Mouse (Mus musculus): ENCODE results near the gene Theg. TPM values are rescaled to one million over a fixed set of nuclear protein-coding genes. Genes with fewer than 3 reads are reported as not detected.

Gene Theg
- polyA plus RNA-seq, 1 experiment from 2014 or later: not detected

DNA sequence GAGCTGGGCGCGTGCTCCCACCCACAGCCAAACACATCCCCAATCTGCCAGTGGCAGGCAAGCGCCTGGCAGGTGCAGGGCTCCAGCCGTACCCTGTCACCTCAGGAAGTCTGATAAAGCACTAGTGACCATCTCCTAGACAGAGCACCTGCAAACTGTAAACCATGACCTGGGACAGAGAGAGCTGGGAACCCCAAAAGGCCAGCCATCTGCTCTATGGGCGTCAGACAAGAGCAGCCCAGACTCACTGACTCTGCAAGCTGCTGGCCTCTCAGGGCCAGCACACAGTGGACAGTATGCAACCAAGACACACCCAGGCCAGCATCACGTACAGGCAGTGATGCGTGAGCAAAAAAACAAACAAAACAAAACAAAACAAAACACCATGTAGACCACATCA is 8.2 kb downstream of the Theg start:
- 74% methylated on average over 7 of the region's 7 CpGs for WGBS
- no peak for ATAC-seq (ENCODE audit: insufficient number of reproducible peaks, insufficient read depth, low FRiP score, low read depth)
- Histone ChIP-seq H3K4me1 (ENCODE audit: control insufficient read depth, insufficient read depth, low read length) (no peaks in the 10 kb centered on the region), H3K4me2 (replicated peaks; ENCODE audit: low read depth, low read length) (no peak overlapping the region), H3K36me3 (ENCODE audit: control insufficient read depth, insufficient read depth, low read length) (no peaks in the 10 kb centered on the region), H3K9ac (replicated peaks; ENCODE audit: low read depth, low read length) (no peak overlapping the region), H3K27ac (ENCODE audit: low read length) (no peak overlapping the region), H3K9me3 (ENCODE audit: control insufficient read depth, low read depth, low read length) (no peaks in the 10 kb centered on the region), H3K27me3 (ENCODE audit: control insufficient read depth, insufficient read depth, low read length) (no peaks in the 10 kb centered on the region), H3K4me3 (ENCODE audit: low read depth, low read length) (no peak overlapping the region)

DNA sequence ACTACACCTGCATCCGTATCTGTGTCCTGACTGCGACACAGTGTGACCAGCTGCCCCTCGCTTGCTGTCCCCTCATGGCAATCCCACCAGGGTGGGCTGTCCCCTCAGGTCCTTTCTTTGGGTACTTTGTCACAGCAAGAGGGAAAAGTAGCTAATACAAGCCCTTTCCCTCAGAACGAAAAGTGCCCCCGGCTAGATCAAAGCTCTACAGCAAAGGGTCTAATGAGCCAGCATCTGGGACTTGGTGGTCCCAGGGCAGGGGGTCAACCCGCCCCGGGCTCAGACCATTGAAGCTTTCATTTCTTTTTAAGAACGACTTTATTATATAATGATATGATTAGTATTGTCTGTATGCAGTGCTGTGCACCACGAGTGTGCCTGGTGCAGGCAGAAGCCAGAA is 8.9 kb downstream of the Theg start:
- Histone ChIP-seq H3K27me3 (ENCODE audit: control insufficient read depth, insufficient read depth, low read length) (no peaks in the 10 kb centered on the region), H3K4me3 (ENCODE audit: low read depth, low read length) (no peak overlapping the region), H3K36me3 (ENCODE audit: control insufficient read depth, insufficient read depth, low read length) (no peaks in the 10 kb centered on the region), H3K9me3 (ENCODE audit: control insufficient read depth, low read depth, low read length) (no peaks in the 10 kb centered on the region), H3K4me2 (replicated peaks; ENCODE audit: low read depth, low read length) (no peak overlapping the region), H3K27ac (ENCODE audit: low read length) (no peak overlapping the region), H3K4me1 (ENCODE audit: control insufficient read depth, insufficient read depth, low read length) (no peaks in the 10 kb centered on the region), H3K9ac (replicated peaks; ENCODE audit: low read depth, low read length) (no peak overlapping the region)
- 73% methylated on average over 9 of the region's 9 CpGs for WGBS
- no peak for ATAC-seq (ENCODE audit: insufficient number of reproducible peaks, insufficient read depth, low FRiP score, low read depth)

DNA sequence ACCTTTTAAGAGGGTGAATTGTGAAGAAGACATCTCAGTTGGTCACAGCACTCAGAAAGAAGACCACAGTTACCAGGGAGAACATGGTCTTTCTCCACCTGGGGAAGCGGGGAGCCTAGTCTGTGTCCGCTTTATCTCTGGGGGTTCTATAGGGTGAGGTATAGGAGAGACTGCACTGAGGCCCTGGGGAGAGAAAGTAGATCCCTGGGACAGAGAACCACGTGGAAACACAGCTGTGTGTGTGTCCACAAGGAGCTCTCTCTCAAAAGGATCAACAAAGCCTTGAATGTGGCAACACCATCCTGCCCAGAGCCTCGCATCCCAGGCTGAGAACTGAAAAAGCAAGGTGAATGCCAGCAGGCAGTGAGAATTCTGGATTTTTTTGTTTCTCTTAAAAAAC is 9.8 kb downstream of the Theg start:
- Histone ChIP-seq H3K27me3 (ENCODE audit: control insufficient read depth, insufficient read depth, low read length) (no peaks in the 10 kb centered on the region), H3K4me3 (ENCODE audit: low read depth, low read length) (no peak overlapping the region)
- WGBS: 79% methylated on average over 4 of the region's 4 CpGs

DNA sequence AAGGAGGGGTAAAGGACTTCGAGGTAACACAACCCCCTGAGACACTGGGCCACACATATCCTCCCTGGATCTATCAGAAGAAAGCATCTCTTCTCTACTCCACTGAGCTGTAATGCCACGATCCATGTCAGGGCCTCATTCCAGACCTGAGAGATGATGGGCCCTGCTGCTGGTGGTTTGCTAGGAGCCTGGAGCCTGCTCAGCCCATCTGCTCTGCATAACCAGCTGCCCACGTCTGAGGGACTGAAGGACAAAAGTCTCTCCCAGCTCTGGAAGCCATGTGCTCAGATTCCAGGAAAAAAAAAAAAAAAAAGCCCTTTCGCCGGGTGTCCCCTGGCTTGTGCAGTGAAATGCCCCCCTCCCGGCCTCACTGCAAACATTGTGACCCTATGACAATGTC is 11.4 kb downstream of the Theg start:
- H3K9ac ChIP-seq (replicated peaks; ENCODE audit: low read depth, low read length): no peak overlapping the region
- H3K4me1 ChIP-seq (ENCODE audit: control insufficient read depth, insufficient read depth, low read length): no peaks in the 10 kb centered on the region
- WGBS: 67% methylated on average over 6 of the region's 6 CpGs
- no peaks in the 10 kb centered on the region for H3K36me3 ChIP-seq (ENCODE audit: control insufficient read depth, insufficient read depth, low read length)
- no peaks in the 10 kb centered on the region for H3K9me3 ChIP-seq (ENCODE audit: control insufficient read depth, low read depth, low read length)
- no peak overlapping the region for H3K4me3 ChIP-seq (ENCODE audit: low read depth, low read length)
- H3K4me2 ChIP-seq (replicated peaks; ENCODE audit: low read depth, low read length): no peak overlapping the region
- no peaks in the 10 kb centered on the region for H3K27me3 ChIP-seq (ENCODE audit: control insufficient read depth, insufficient read depth, low read length)
- no peak overlapping the region for H3K27ac ChIP-seq (ENCODE audit: low read length)
- ATAC-seq (ENCODE audit: insufficient number of reproducible peaks, insufficient read depth, low FRiP score, low read depth): no peak

More for the DNA sequence above, 9.8 kb downstream of the Theg start:
- H3K4me2 ChIP-seq (replicated peaks; ENCODE audit: low read depth, low read length): no peak overlapping the region
- no peaks in the 10 kb centered on the region for H3K9me3 ChIP-seq (ENCODE audit: control insufficient read depth, low read depth, low read length)
- no peak overlapping the region for H3K27ac ChIP-seq (ENCODE audit: low read length)
- H3K9ac ChIP-seq (replicated peaks; ENCODE audit: low read depth, low read length): no peak overlapping the region
- no peaks in the 10 kb centered on the region for H3K36me3 ChIP-seq (ENCODE audit: control insufficient read depth, insufficient read depth, low read length)
- H3K4me1 ChIP-seq (ENCODE audit: control insufficient read depth, insufficient read depth, low read length): no peaks in the 10 kb centered on the region
- ATAC-seq (ENCODE audit: insufficient number of reproducible peaks, insufficient read depth, low FRiP score, low read depth): no peak

DNA sequence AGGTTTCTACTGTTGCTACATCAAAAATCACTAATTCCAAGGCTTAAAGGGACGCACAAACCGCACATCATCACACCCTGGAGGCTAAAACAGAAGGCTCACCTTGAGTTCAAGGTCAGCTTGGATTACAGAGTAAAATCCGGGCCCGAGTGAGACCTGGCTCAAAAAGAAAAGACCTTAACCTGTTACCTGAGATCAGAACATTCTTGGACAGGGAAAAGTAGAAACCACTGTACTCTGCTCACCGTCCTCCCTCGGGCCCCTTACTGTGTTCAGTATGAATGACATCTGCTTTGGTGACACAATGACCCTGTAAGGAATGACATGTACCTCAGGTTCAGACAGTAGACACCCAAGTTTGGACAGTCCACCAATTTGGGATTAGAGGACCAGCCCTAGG is 12.3 kb downstream of the Theg start:
- Histone ChIP-seq H3K27ac (ENCODE audit: low read length) (no peak overlapping the region), H3K4me1 (ENCODE audit: control insufficient read depth, insufficient read depth, low read length) (no peaks in the 10 kb centered on the region), H3K9ac (replicated peaks; ENCODE audit: low read depth, low read length) (no peak overlapping the region), H3K27me3 (ENCODE audit: control insufficient read depth, insufficient read depth, low read length) (no peaks in the 10 kb centered on the region), H3K4me3 (ENCODE audit: low read depth, low read length) (no peak overlapping the region), H3K4me2 (replicated peaks; ENCODE audit: low read depth, low read length) (no peak overlapping the region), H3K9me3 (ENCODE audit: control insufficient read depth, low read depth, low read length) (no peaks in the 10 kb centered on the region), H3K36me3 (ENCODE audit: control insufficient read depth, insufficient read depth, low read length) (no peaks in the 10 kb centered on the region)
- ATAC-seq (ENCODE audit: insufficient number of reproducible peaks, insufficient read depth, low FRiP score, low read depth): no peak
- WGBS: 85% methylated on average over 6 of the region's 6 CpGs

DNA sequence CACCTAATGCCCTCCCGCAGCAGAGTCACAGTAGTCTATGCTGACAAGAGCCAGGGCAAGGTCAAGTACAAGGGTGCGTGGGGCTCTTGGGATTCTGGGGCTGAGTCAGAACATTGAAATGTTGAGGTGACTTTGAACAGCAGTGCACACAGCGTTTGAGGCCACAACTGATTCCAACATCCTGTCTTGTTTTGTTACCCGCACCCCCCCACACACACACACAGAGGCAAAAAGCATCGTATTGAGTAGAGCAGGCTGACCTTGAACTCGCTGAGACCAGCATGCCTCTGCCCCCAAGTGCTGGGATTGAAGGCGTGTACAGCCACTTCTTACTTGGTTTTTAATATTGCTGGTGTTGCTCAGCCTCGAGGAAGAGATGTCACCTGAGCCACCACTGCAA is 12.8 kb downstream of the Theg start:
- WGBS: 79% methylated on average over 8 of the region's 8 CpGs
- H3K9ac ChIP-seq (replicated peaks; ENCODE audit: low read depth, low read length): no peak overlapping the region
- no peak for ATAC-seq (ENCODE audit: insufficient number of reproducible peaks, insufficient read depth, low FRiP score, low read depth)
- no peaks in the 10 kb centered on the region for H3K27me3 ChIP-seq (ENCODE audit: control insufficient read depth, insufficient read depth, low read length)
- H3K4me2 ChIP-seq (replicated peaks; ENCODE audit: low read depth, low read length): no peak overlapping the region
- no peaks in the 10 kb centered on the region for H3K4me1 ChIP-seq (ENCODE audit: control insufficient read depth, insufficient read depth, low read length)
- H3K27ac ChIP-seq (ENCODE audit: low read length): no peak overlapping the region
- H3K4me3 ChIP-seq (ENCODE audit: low read depth, low read length): no peak overlapping the region
- no peaks in the 10 kb centered on the region for H3K9me3 ChIP-seq (ENCODE audit: control insufficient read depth, low read depth, low read length)
- H3K36me3 ChIP-seq (ENCODE audit: control insufficient read depth, insufficient read depth, low read length): no peaks in the 10 kb centered on the region

DNA sequence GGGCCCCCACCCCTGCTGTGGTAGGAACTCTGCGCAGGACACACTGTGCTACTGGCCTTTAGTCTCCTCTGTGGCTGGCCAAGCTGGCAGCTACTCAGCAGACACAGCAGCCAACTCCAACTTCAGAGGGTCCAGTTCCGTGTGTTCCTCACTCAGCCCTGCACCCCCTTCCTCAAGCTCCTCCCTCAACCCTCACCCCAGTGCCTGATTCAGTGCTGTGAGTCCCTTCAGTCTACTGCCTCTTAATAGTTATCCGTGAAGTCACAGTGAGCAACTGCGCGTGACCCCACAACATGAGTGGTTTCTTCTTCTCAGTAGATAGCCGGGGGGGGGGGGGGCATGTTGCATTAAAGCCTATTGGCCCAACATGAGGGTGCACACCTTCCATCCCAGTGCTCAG is 13.5 kb downstream of the Theg start:
- Histone ChIP-seq H3K4me2 (replicated peaks; ENCODE audit: low read depth, low read length) (no peak overlapping the region), H3K9ac (replicated peaks; ENCODE audit: low read depth, low read length) (no peak overlapping the region), H3K4me3 (ENCODE audit: low read depth, low read length) (no peak overlapping the region), H3K36me3 (ENCODE audit: control insufficient read depth, insufficient read depth, low read length) (no peaks in the 10 kb centered on the region), H3K27ac (ENCODE audit: low read length) (no peak overlapping the region), H3K9me3 (ENCODE audit: control insufficient read depth, low read depth, low read length) (no peaks in the 10 kb centered on the region), H3K4me1 (ENCODE audit: control insufficient read depth, insufficient read depth, low read length) (no peaks in the 10 kb centered on the region), H3K27me3 (ENCODE audit: control insufficient read depth, insufficient read depth, low read length) (no peaks in the 10 kb centered on the region)
- WGBS: 85% methylated on average over 6 of the region's 6 CpGs
- no peak for ATAC-seq (ENCODE audit: insufficient number of reproducible peaks, insufficient read depth, low FRiP score, low read depth)

DNA sequence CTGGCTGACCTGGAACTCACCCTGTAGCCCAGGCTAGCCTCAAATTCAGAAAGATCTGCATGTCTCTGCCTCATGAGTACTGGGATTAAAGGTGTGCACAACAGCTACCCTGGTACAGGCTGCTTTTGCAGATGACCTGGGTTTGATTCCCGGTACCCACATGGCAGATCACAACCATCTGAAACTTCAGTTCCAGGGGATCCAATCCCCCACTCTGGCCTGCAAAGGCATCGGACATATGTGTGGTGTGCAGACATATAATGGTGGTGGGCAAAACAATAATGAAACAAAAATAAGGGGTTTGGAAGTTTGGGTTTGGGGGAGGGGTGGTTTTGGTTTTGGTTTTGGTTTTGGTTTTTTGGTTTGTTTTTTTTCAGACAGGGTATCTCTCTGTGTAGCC is 15.8 kb downstream of the Theg start:
- no peak for ATAC-seq (ENCODE audit: insufficient number of reproducible peaks, insufficient read depth, low FRiP score, low read depth)
- H3K27ac ChIP-seq (ENCODE audit: low read length): no peak overlapping the region
- H3K4me3 ChIP-seq (ENCODE audit: low read depth, low read length): no peak overlapping the region
- no peak overlapping the region for H3K4me2 ChIP-seq (replicated peaks; ENCODE audit: low read depth, low read length)
- H3K27me3 ChIP-seq (ENCODE audit: control insufficient read depth, insufficient read depth, low read length): no peaks in the 10 kb centered on the region
- 91% methylated on average over 2 of the region's 2 CpGs for WGBS
- no peak overlapping the region for H3K9ac ChIP-seq (replicated peaks; ENCODE audit: low read depth, low read length)
- H3K36me3 ChIP-seq (ENCODE audit: control insufficient read depth, insufficient read depth, low read length): no peaks in the 10 kb centered on the region
- no peaks in the 10 kb centered on the region for H3K4me1 ChIP-seq (ENCODE audit: control insufficient read depth, insufficient read depth, low read length)
- no peaks in the 10 kb centered on the region for H3K9me3 ChIP-seq (ENCODE audit: control insufficient read depth, low read depth, low read length)

DNA sequence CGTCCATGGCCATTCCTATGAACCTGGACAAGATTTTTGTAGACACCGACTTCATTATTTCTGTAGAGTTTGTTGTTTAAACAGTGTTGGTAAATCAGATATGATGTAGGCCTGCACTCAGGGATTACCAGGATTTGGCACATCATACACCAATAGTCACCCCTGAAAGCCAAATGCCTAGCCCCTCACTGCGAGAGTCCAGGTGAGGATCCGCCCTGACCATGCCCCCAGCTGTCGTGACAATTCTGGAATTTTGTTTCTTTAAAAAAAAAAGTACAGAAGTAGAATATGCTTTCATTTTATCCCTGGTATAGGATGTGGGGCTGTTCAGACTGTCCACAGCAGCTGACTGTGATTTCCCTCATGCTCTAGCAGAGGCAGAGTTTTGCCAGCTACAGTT is 17.2 kb downstream of the Theg start:
- 88% methylated on average over 5 of the region's 5 CpGs for WGBS
- Histone ChIP-seq H3K4me3 (ENCODE audit: low read depth, low read length) (no peak overlapping the region), H3K4me2 (replicated peaks; ENCODE audit: low read depth, low read length) (no peak overlapping the region), H3K27me3 (ENCODE audit: control insufficient read depth, insufficient read depth, low read length) (no peaks in the 10 kb centered on the region), H3K36me3 (ENCODE audit: control insufficient read depth, insufficient read depth, low read length) (no peaks in the 10 kb centered on the region), H3K27ac (ENCODE audit: low read length) (no peak overlapping the region), H3K9ac (replicated peaks; ENCODE audit: low read depth, low read length) (no peak overlapping the region), H3K4me1 (ENCODE audit: control insufficient read depth, insufficient read depth, low read length) (no peaks in the 10 kb centered on the region), H3K9me3 (ENCODE audit: control insufficient read depth, low read depth, low read length) (no peaks in the 10 kb centered on the region; the same call in 1 of the 2 replicates)
- no peak for ATAC-seq (ENCODE audit: insufficient number of reproducible peaks, insufficient read depth, low FRiP score, low read depth)
